Mouse (Mus musculus): Measurements from ENCODE around the gene Rnaset2b.
"Not testable (repeated sequence)": the region's sequence is repeated elsewhere in the genome, so short reads cannot be mapped to it uniquely, and the experiment has no call there.

Rnaset2b gene

GRCm38 (mm10) chr17:6970334-6970733, at the start of gene Rnaset2b:
Gene Rnaset2b, plus strand, starts transcription at chr17:6970634.
- not testable (repeated sequence) for ATAC-seq (ENCODE audit: insufficient number of reproducible peaks, low FRiP score, low TSS enrichment)

GRCm38 (mm10) chr17:6931625-6932024, 38.8 kb upstream of the Rnaset2b start:
- not testable (repeated sequence) for ATAC-seq (ENCODE audit: insufficient number of reproducible peaks, low FRiP score, low TSS enrichment)

- ATAC-seq (ENCODE audit: insufficient number of reproducible peaks, low FRiP score, low TSS enrichment) = not testable (repeated sequence)
Measured at GRCm38 (mm10) chr17:6942560-6942959, 27.9 kb upstream of the Rnaset2b start.

GRCm38 (mm10) chr17:6947637-6947983, 22.8 kb upstream of the Rnaset2b start:
- ATAC-seq (ENCODE audit: insufficient number of reproducible peaks, low FRiP score, low TSS enrichment) = peak; percentile 62; the same call in 1 of the 2 replicates

- peak; percentile 86 for ATAC-seq (ENCODE audit: insufficient number of reproducible peaks, low FRiP score, low TSS enrichment)
Measured at GRCm38 (mm10) chr17:6947984-6948768, 22.3 kb upstream of the Rnaset2b start, which contains the start of gene Rsph3b. Gene Rsph3b, minus strand, starts transcription at chr17:6948682.

- not testable (repeated sequence) for ATAC-seq (ENCODE audit: insufficient number of reproducible peaks, low FRiP score, low TSS enrichment)
Measured at GRCm38 (mm10) chr17:6948769-6949228, 21.6 kb upstream of the Rnaset2b start.

GRCm38 (mm10) chr17:6958881-6959280, 11.6 kb upstream of the Rnaset2b start:
- not testable (repeated sequence) for ATAC-seq (ENCODE audit: insufficient number of reproducible peaks, low FRiP score, low TSS enrichment)

- ATAC-seq (ENCODE audit: insufficient number of reproducible peaks, low FRiP score, low TSS enrichment) = not testable (repeated sequence)
Measured at GRCm38 (mm10) chr17:6959543-6960259, 10.7 kb upstream of the Rnaset2b start.

GRCm38 (mm10) chr17:6960349-6960748, 10.1 kb upstream of the Rnaset2b start:
- ATAC-seq (ENCODE audit: insufficient number of reproducible peaks, low FRiP score, low TSS enrichment) = not testable (repeated sequence)

- not testable (repeated sequence) for ATAC-seq (ENCODE audit: insufficient number of reproducible peaks, low FRiP score, low TSS enrichment)
Measured at GRCm38 (mm10) chr17:6960776-6961175, 9.7 kb upstream of the Rnaset2b start, which contains the start of gene Tagap1. Gene Tagap1, minus strand, starts transcription at chr17:6961156.

GRCm38 (mm10) chr17:6961181-6962000, 9.0 kb upstream of the Rnaset2b start:
- peak; percentile 89 for ATAC-seq (ENCODE audit: insufficient number of reproducible peaks, low FRiP score, low TSS enrichment)

GRCm38 (mm10) chr17:6962339-6962738, 8.1 kb upstream of the Rnaset2b start:
- ATAC-seq (ENCODE audit: insufficient number of reproducible peaks, low FRiP score, low TSS enrichment) = not testable (repeated sequence)

- not testable (repeated sequence) for ATAC-seq (ENCODE audit: insufficient number of reproducible peaks, low FRiP score, low TSS enrichment)
Measured at GRCm38 (mm10) chr17:6962936-6963335, 7.5 kb upstream of the Rnaset2b start.

GRCm38 (mm10) chr17:6965364-6965763, 5.1 kb upstream of the Rnaset2b start:
- ATAC-seq (ENCODE audit: insufficient number of reproducible peaks, low FRiP score, low TSS enrichment) = not testable (repeated sequence)

- ATAC-seq (ENCODE audit: insufficient number of reproducible peaks, low FRiP score, low TSS enrichment) = not testable (repeated sequence)
Measured at GRCm38 (mm10) chr17:6967673-6968072, 2.8 kb upstream of the Rnaset2b start.

- ATAC-seq (ENCODE audit: insufficient number of reproducible peaks, low FRiP score, low TSS enrichment) = not testable (repeated sequence)
Measured at GRCm38 (mm10) chr17:6971238-6971637, 804 bp downstream of the Rnaset2b start.

GRCm38 (mm10) chr17:6972836-6973396, 2.5 kb downstream of the Rnaset2b start:
- not testable (repeated sequence) for ATAC-seq (ENCODE audit: insufficient number of reproducible peaks, low FRiP score, low TSS enrichment)

- ATAC-seq (ENCODE audit: insufficient number of reproducible peaks, low FRiP score, low TSS enrichment) = not testable (repeated sequence)
Measured at GRCm38 (mm10) chr17:6974985-6975384, 4.6 kb downstream of the Rnaset2b start.

GRCm38 (mm10) chr17:6978287-6979248, 8.1 kb downstream of the Rnaset2b start, which contains the start of gene Gm49721:
Gene Gm49721, plus strand, starts transcription at chr17:6978904.
- peak; percentile 83 for ATAC-seq (ENCODE audit: insufficient number of reproducible peaks, low FRiP score, low TSS enrichment)

All from cerebellum, adult (tissue).